Mouse (Mus musculus): Measurements from ENCODE around the gene Afap1l2.

The Afap1l2 gene

DNA sequence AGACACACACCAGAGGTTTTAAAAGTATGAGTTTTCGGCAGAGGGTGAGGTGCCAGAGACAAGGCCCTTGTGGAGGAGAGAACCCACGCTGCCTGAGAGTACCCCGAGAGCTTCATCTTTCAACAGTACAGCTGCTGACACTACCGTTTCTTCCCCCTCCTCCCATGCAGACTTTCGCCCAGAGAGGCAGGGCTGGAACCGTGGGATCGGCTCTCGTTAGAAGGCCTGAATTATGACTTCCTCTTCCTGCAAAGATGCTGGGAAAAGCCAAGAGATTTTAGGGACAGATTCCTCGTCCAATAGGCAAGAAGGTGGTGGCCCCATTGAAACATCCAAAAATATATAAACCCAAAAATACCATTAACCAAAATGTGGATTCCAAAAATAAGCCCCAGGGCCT lies 63.8 kb downstream of the Afap1l2 start:
- DNase-seq (ENCODE audit: extremely low spot score, low read depth, low spot score), result no peak

DNA sequence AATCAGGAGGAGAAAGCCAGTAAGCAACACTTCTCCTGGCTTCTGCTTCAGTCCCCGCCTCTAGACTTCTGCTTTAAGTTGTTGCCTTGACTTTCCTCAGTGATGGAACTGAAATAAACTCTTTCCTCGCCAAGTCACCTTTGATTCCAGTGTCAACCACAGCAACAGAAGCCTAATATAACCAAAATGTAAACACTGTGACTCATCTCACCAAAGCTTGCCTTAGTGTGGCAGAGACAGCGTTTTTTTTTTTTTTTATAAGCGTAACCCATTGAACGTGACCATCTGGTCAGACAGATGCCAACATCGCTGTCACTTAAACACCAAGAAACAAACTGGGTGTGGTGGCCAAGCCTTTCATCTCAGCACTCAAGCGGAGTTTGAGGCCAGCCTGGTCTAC lies 65.8 kb downstream of the Afap1l2 start:
- no peak for DNase-seq (ENCODE audit: extremely low spot score, low read depth, low spot score)

DNA sequence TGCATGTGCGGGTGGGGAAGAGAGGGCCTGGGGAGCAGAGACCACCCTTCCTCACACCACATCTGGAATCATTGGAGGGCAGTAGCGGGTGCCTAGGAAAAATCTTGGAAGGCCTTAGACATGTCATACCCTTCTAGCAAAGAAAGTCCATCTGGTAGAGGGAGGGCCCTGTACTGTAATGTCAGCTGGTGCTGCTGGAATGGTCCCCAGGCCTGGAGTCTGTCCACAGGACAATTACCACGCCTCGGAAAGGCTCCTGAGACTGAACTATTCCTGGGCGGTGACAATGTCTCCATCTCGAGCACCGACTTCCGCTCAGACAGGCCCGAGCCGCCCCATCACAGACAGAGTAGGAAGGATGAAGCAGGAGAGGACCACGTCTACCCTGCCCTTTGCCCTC lies 67.5 kb downstream of the Afap1l2 start:
- DNase-seq (ENCODE audit: extremely low spot score, low read depth, low spot score), result no peak

DNA sequence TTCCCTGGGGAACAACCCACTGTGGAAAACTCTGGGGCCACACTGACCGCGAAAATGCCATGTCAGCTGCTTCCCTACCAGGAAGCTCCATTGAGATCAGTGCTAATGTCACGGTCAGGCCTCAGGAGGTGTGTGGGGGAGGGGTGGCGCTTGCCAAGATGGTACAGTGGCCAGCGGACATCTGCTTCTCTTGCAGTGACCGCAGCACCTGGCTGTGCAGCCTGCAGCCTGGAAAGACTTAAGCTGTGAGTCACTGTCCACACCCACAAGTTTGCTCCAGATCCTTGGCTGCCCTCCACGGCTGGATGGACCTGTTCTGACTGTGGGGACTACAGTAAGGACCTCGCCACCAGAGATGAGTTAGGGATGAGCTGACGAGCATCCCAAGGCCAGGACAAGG lies 68.2 kb downstream of the Afap1l2 start:
- DNase-seq (ENCODE audit: extremely low spot score, low read depth, low spot score), result no peak

DNA sequence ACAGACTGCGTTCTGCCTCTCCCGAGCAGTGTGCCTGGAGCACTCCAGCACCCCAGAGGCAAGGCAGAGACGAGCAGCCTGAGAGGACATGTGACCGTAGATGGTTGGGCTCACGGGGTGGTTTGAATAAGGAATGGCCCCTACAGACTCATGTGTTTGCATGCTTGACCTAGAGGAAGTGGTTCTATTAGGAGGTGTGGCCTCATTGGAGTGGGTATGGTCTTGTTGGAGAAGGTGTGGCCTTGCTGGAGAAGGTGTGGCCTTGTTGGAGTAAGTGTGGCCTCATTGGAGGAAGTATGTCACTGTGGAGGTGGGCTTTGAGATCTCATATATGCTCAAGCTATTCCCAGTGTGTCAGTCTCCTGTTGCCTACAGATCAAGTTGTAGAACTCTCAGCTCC lies 70.1 kb downstream of the Afap1l2 start:
- DNase-seq (ENCODE audit: extremely low spot score, low read depth, low spot score), result no peak

DNA sequence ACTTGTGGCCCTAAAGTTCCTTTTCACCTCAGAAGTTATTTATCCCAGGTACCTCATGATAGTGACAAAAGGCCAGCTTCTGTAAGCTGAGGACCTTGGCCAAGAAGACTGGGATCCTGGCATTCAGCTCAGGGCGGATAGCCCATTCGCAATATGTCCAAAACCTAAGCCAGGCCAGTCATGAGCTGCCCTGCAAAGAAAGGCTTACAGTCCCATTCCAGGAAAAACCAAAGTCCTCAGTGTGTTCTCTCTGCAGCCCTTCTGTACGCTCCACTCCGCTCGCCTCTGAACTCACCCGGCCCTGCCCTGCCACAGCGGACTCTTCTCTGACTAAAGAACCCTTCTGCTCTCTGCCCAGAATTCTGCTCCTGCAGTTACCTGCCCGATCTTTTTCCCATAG lies 71.8 kb downstream of the Afap1l2 start:
- no peak for DNase-seq (ENCODE audit: extremely low spot score, low read depth, low spot score)

DNA sequence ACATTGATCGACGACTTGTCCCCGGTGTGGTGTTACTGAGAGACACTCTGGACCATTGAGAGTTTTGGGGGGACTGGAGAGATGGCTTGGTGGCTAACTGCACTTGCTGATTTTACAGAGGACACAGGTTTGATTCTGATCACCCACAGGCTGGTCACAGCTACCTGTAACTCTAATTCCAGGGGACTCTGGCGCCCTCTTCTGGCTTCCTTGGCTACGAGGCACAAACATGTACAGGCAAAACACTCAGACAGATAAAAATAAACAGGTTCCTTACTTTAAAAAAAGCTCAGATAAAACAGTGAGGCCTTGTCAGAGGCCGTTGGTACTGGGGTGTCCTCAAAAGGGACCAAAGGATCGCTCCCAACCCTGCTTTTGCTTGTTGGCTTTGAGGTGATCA lies 72.3 kb downstream of the Afap1l2 start:
- DNase-seq (ENCODE audit: extremely low spot score, low read depth, low spot score), result no peak

DNA sequence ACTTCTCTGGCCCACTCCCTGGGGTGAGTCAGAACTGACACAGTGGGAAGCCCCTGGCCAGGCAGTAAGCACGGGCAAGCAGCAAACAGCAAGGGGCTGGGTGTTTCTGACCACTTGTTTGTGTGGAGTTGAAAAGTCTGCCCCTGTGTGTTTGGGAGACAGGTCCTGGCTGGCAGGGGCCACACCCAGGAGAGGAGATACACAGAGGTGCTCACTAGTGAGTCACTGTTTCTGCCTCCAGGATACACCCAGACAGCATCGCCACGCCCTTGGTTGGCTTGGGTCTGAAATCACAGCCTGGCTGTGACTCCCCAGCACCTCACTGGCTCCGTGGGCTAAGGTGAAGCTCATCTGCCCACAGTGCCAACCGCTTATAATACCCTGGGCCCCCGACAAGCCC lies 72.9 kb downstream of the Afap1l2 start:
- DNase-seq (ENCODE audit: extremely low spot score, low read depth, low spot score), result no peak

DNA sequence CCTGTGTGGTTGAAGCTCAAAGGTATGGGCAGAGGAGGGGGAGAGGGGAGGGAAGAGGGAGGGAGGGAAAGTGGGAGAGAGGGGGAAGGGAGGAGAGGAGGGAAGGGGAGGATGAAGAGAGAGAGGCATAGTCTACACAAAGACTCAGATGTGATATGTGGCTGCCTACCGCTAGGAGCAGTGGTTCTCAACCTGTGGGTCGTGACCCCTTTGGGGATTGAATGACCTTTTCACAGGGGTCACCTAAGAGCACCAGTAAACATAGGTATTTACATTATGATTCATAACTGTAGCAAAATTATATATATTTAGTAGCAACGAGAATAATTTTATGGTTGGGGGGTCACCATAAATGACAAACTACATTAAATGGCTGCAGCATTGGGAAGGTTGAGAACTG lies 74.2 kb downstream of the Afap1l2 start:
- no peak for DNase-seq (ENCODE audit: extremely low spot score, low read depth, low spot score)

DNA sequence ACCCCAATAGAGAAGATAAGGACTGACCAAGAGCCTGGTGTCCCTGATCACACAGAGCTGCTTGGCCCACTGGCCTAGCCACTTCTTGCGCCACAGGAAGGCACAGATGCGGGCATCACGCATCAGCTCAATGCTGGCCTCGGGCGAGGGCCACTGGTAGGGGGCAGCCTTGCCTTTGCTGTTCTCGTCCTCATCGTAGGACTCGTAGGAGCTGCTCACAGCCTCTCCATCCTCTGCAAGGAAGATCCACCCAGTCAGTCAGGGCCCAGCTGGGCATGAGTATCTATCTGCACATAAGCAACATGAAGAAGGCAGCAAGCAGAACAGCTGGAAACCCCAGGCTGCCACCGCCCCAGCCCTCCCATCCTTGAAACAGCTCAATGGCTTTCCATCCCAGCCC lies 78.0 kb downstream of the Afap1l2 start:
- no peak for DNase-seq (ENCODE audit: extremely low spot score, low read depth, low spot score)

DNA sequence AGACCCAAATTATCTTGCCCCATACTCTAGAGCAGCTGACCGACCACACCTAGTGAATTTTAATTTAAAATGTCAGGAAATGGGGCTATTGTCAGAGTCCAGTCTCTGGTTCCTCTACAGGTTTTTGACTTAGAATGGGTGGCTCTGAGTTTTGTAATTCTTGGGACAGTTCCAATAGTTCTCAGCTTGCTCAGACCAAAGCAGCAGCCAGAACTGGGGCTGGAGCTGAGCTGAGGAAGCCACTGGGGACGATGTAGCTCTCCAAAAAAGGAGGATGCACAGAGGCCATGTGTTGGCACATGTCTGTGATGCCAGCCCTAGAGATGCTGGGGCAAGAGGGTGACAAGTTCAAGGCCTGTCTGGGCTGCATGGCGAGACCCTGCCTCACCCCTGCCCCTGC lies 78.6 kb downstream of the Afap1l2 start:
- DNase-seq (ENCODE audit: extremely low spot score, low read depth, low spot score), result no peak

DNA sequence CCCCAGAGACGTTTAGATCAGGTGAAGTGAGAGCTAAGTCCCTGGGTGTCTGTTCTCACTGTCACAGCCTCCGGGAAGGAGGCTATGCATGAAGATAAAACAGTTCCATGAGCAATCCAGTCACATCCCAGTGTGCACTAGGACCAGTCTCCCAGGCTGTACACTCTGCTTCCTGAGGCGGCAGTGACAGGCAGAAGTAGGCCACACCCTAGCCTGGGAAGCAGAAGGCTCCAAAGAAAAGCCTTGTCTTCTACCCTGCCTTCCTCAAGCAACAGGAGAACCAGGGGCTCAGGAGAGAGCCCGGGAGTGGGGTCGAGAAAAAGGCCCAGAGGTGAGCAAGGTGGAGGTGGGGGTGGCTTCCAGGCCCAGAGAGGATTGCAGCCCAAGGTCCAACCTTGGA lies 86.3 kb downstream of the Afap1l2 start:
- no peak for DNase-seq (ENCODE audit: extremely low spot score, low read depth, low spot score)

DNA sequence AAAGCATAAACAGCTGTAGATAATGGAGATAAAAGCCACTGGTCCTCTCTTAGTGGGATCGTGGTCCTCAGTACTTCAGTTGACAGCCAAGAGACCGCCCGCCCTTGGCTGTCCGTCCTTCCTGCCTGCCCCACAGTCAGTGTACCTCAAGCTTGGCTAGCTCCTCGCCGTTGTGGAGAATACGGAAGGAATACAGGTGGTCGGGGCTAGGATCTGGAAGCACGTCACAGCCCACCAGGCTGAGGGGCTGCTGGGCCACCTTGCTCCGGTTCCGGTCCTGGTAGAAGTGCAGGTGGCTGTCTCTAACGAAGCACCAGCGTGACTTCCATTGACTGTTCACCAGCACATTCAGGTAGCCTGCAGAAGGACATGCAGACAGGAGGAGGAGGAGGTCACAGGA lies 87.8 kb downstream of the Afap1l2 start:
- no peak for DNase-seq (ENCODE audit: extremely low spot score, low read depth, low spot score)

DNA sequence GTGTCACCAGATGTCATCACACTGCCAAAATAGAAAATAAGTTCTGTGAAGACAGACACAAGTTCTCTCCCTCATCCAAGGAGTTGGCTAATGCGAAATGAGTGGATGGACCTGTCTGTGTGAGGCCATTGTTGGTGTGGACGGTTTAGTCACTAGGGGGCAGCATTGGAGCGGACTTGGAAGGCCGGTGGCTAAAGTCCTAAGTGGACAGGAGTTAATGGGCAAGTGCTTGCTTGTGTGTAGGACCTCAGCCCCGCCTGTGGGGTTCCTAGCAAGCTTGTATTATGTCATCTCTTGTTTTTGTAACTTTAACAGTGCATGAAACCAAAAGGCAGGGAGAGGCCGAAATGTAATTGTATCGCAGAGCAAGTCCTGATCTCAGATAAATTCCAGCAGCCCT lies 88.4 kb downstream of the Afap1l2 start:
- peak; percentile 60 for DNase-seq (ENCODE audit: extremely low spot score, low read depth, low spot score)

DNA sequence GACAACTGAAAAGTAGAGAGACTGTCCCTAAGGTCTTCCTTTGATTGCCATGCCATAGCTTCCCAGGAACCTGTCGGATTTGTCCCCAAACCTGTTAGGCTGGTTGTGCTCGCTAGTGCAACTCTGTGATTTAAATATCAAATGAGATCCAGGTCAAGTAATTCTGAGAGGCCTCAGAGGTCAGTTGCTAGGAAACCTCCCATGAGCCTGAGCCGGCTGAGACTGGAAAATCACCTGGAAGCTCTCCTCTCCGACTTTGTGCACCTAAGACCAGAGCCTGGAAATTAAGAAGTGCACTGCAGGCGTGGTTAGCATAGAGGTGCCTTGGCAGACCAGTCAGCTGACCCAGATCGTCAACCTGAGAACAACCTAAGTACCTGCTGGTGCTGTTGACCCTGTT lies 92.9 kb downstream of the Afap1l2 start:
- DNase-seq (ENCODE audit: extremely low spot score, low read depth, low spot score), result no peak

DNA sequence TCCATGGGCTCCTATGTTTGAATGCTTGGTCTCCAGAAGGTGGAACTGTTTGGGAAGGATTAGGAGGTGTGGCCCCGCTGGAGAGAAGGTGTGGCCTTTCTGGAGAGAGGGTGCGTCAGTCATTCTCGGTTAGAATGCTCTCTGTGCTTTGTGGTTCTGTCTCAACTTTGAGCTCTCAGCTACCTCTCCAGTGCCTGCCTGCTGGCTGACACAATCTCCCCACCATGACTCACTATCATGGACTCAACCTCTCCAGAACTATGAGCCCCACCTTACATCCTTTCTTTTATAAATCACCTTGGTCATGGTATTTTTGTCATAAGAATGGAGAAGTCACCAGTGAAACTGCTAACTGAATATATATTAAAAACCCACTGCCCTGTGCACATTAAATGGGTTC lies 93.4 kb downstream of the Afap1l2 start:
- DNase-seq (ENCODE audit: extremely low spot score, low read depth, low spot score), result no peak

DNA sequence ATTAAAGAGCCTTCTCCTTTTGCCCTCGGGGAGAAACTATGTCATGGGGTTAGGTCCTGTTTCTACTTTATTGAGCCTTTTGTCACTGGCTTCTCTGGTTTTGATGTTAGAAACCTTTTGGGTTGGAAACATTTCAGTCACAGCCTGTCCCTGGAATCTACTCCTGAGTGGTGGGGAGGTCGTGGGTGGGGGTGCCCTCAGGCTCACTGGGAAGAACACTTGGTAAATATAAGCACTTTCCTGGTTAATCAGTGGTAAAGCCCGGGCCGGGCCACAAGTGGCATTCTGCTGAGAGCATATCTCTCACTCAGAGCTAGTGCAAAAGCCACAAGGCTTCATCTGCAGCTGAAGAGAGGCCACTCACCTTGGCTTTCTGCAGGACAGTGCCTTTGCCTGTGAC lies 94.3 kb downstream of the Afap1l2 start:
- no peak for DNase-seq (ENCODE audit: extremely low spot score, low read depth, low spot score)

DNA sequence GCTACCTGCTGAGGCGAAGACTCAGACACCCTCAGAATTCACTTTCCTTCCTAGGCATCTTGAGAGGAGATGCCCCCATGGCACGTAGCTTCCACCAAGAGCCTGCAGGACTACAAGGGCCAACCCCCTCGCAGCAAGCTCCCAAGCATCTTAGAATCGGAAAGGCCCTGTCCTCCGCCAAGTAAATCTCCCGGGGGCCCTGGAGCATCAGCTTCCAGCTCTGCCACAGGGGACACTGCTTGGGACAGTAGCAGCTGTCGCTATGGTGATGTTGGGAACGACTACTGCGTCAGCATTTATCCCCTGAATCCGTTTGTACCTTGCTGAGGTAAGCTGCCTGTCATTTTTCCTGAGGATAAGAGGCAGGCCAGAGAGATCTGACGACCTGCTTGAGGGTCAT lies 97.5 kb downstream of the Afap1l2 start:
- no peak for DNase-seq (ENCODE audit: extremely low spot score, low read depth, low spot score)

DNA sequence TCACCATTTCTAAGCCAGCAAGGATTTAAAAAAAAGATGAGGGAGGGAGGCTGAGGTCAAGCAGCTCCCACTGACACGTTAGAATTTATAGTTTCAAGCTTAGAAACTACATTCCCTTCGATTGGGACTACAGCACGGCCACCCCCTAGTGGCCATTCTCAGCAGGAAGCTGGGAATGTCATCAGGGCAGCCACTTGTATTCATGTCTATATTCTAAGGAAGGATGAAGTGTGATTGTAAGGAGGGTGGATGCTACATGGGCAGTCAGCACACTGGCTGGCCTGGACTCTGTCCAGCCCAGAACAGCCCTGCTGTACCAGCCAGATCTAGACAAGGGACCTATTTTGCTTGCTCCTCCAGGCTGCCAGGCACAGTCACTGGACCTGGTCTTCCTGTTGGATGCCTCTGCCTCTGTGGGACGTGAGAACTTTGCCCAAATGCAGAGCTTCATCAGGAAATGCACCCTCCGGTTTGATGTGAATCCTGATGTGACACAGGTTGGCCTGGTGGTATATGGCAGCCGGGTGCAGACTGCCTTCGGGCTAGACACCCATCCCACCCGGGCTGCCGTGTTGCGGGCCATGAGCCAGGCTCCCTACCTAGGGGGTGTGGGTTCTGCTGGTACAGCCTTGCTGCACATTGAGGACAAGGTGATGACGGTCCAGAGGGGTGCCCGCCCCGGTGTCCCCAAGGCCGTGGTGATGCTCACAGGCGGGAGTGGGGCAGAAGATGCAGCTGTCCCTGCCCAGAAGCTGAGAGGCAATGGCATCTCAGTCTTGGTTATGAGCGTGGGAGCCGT lies 99.4 kb downstream of the Afap1l2 start:
- DNase-seq (ENCODE audit: extremely low spot score, low read depth, low spot score), result no peak

DNA sequence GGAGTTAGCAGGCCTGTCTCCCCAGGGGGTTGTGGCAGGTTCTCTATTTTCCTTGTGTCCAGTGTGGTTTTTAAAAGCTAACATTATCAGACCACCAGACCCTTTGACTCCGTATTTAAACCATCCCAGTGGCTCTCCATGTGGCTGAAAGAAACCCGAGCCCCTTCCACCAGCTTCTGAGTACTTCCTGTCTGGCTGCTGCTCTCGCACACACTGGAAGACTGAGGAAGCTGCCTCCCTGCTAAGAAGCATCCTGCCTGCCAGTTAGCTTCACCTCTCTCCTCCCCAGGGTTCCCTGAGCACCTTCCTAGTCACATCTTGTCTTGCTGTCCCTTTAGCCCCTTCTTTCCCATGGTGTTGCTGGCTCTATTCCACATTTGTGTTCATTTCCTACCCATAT lies 100.2 kb downstream of the Afap1l2 start:
- DNase-seq (ENCODE audit: extremely low spot score, low read depth, low spot score), result no peak

DNA sequence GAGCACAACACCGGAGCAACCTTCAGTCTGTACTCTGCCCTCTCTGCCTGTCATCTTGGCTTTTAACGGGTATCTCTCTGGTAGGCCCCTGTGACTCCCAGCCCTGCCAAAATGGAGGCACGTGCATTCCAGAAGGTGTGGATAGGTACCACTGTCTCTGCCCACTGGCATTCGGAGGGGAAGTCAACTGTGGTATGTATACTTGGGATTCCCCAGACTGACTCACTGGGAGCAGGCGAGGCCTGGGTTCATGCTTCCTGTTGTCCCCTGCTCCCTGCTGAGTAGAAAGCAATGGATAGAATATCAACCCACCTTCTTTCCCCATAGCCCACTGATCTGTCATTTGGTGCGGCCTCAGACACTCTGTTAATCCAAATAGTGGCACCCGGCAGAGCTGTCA lies 102.6 kb downstream of the Afap1l2 start:
- no peak for DNase-seq (ENCODE audit: extremely low spot score, low read depth, low spot score)

DNA sequence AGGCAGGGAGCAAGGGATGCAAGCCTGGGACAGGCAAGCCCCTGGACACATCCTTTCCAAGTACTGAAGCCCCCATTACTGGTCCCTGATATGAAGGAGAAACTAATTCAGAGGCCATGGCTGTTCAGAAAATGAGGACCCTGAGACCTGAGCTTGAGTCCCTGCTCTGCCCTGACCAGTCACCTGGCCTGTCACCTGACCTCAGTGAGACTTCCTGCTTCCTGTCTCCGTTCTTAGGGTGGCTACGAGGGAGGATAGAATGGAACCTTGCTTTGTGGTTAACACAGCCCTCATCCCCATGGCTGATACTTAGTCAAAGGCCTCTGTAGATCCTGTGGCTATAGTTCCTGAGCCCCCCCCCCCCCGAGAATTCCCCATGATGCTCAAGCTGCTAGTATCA lies 103.9 kb downstream of the Afap1l2 start:
- no peak for DNase-seq (ENCODE audit: extremely low spot score, low read depth, low spot score)

DNA sequence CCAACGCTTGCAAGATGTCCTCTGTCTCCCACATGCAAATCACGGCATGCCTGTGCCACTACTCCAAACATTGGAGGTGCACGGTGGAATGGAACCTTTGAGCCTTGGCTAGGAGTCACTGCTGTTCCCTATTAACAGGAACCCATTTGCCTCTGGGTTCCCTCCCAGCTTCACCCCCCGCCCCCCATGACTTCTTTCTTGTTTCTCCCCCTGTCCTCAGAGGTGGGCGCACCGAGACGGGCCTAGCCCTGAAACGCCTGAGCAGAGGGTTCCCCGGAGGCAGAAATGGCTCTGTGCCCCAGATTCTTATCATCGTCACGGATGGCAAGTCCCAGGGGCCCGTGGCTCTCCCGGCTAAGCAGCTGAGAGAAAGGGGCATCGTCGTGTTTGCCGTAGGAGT lies 110.4 kb downstream of the Afap1l2 start:
- DNase-seq (ENCODE audit: extremely low spot score, low read depth, low spot score), result no peak
